Mouse (Mus musculus) E14TG2a.4 (cell line): Measurements from ENCODE around the gene Crb2.

ENCODE experiments used
- H3K27me3 ChIP-seq: 2 replicates; pipeline ENCODE4 v1.6.1; 2014; ENCODE audit warnings: low read length, control low read depth; ENCODE audit not compliant: insufficient read depth
- H3K36me3 ChIP-seq: 2 replicates; pipeline ENCODE4 v1.6.1; 2014; ENCODE audit warnings: low read length, control low read depth; ENCODE audit not compliant: insufficient read depth
- H3K4me1 ChIP-seq: replicated peaks from 2 replicates; pipeline ENCODE4 v1.6.1; 2014; ENCODE audit warnings: low read depth, low read length, control low read depth
- H3K4me3 ChIP-seq: replicated peaks from 2 replicates; pipeline ENCODE4 v1.5.1; 2014; ENCODE audit warnings: mild to moderate bottlenecking, low read length
- H3K9me3 ChIP-seq: 2 replicates; pipeline ENCODE4 v1.6.1; 2014; ENCODE audit warnings: low read length, control low read depth
- CTCF ChIP-seq: conservative IDR thresholded peaks from 2 replicates; pipeline ENCODE4 v1.5.1; 2014; ENCODE audit warnings: low read length
- NANOG ChIP-seq: IDR thresholded peaks from 2 replicates; pipeline ENCODE4 v1.6.1; 2014; ENCODE audit warnings: borderline replicate concordance, low read length, mixed read lengths
- POU5F1 ChIP-seq: IDR thresholded peaks from 2 replicates; pipeline ENCODE4 v1.6.1; 2014; ENCODE audit warnings: low read length, borderline replicate concordance

Crb2 gene

GRCm38 (mm10) chr2:37786461-37786860 is 10.4 kb downstream of the Crb2 start:
- peaks cover 93% of the 10 kb centered on the region for H3K27me3 ChIP-seq
- H3K36me3 ChIP-seq, result no peaks in the 10 kb centered on the region
- peaks cover 44% of the 10 kb centered on the region for H3K4me1 ChIP-seq
- H3K9me3 ChIP-seq, result no peaks in the 10 kb centered on the region
- peak overlapping the region; percentile 81 for H3K4me3 ChIP-seq
- TF ChIP-seq POU5F1, result no peak
- no peak for TF ChIP-seq NANOG
- TF ChIP-seq CTCF, result no peak

GRCm38 (mm10) chr2:37788176-37788962 is 12.3 kb downstream of the Crb2 start:
- Histone ChIP-seq H3K9me3 (no peaks in the 10 kb centered on the region), H3K4me3 (no peak overlapping the region), H3K4me1 (peaks cover 36% of the 10 kb centered on the region), H3K27me3 (peaks cover 99% of the 10 kb centered on the region), H3K36me3 (no peaks in the 10 kb centered on the region)
- TF ChIP-seq CTCF, result no peak
- no peak for TF ChIP-seq NANOG
- no peak for TF ChIP-seq POU5F1

GRCm38 (mm10) chr2:37789029-37789428 is 13.0 kb downstream of the Crb2 start:
- Histone ChIP-seq H3K36me3 (no peaks in the 10 kb centered on the region), H3K4me1 (peaks cover 36% of the 10 kb centered on the region), H3K27me3 (peaks cover 99% of the 10 kb centered on the region), H3K4me3 (no peak overlapping the region), H3K9me3 (no peaks in the 10 kb centered on the region)
- TF ChIP-seq NANOG (no peak), CTCF (no peak), POU5F1 (no peak)

GRCm38 (mm10) chr2:37789995-37790394 is 13.9 kb downstream of the Crb2 start:
- TF ChIP-seq POU5F1, result no peak
- no peak for TF ChIP-seq CTCF
- TF ChIP-seq NANOG, result no peak
- H3K9me3 ChIP-seq, result no peaks in the 10 kb centered on the region
- H3K4me3 ChIP-seq, result 0 out of 2 replicates have a peak overlapping the region, but pooled peaks have one; percentile 63
- H3K27me3 ChIP-seq, result peaks cover 100% of the 10 kb centered on the region
- peaks cover 43% of the 10 kb centered on the region for H3K4me1 ChIP-seq
- H3K36me3 ChIP-seq, result no peaks in the 10 kb centered on the region

- TF ChIP-seq CTCF (no peak), POU5F1 (no peak), NANOG (no peak)
- peak overlapping the region; percentile 63 for H3K4me3 ChIP-seq
- peaks cover 50% of the 10 kb centered on the region for H3K4me1 ChIP-seq
- H3K27me3 ChIP-seq, result peaks cover 100% of the 10 kb centered on the region
- no peaks in the 10 kb centered on the region for H3K36me3 ChIP-seq
- H3K9me3 ChIP-seq, result no peaks in the 10 kb centered on the region
These were observed 14.7 kb downstream of the Crb2 start for GRCm38 (mm10) chr2:37790738-37791137.

- TF ChIP-seq NANOG (no peak), CTCF (no peak), POU5F1 (no peak)
- Histone ChIP-seq H3K36me3 (no peaks in the 10 kb centered on the region), H3K27me3 (peaks cover 100% of the 10 kb centered on the region)
These were observed 15.3 kb downstream of the Crb2 start for GRCm38 (mm10) chr2:37791340-37791739.

GRCm38 (mm10) chr2:37796021-37796420 is 20.0 kb downstream of the Crb2 start:
- peaks cover 44% of the 10 kb centered on the region for H3K4me1 ChIP-seq
- H3K4me3 ChIP-seq, result no peak overlapping the region
- H3K27me3 ChIP-seq, result peaks cover 93% of the 10 kb centered on the region
- TF ChIP-seq NANOG (no peak), POU5F1 (no peak), CTCF (no peak)
- no peaks in the 10 kb centered on the region for H3K9me3 ChIP-seq
- no peaks in the 10 kb centered on the region for H3K36me3 ChIP-seq

More at GRCm38 (mm10) chr2:37791340-37791739, 15.3 kb downstream of the Crb2 start:
- Histone ChIP-seq H3K4me3 (peak overlapping the region; percentile 63), H3K9me3 (no peaks in the 10 kb centered on the region), H3K4me1 (peaks cover 50% of the 10 kb centered on the region)

- H3K27me3 ChIP-seq, result peaks cover 88% of the 10 kb centered on the region
- H3K9me3 ChIP-seq, result no peaks in the 10 kb centered on the region
- H3K4me3 ChIP-seq, result no peak overlapping the region
- H3K36me3 ChIP-seq, result no peaks in the 10 kb centered on the region
- peaks cover 40% of the 10 kb centered on the region for H3K4me1 ChIP-seq
- TF ChIP-seq CTCF (no peak), POU5F1 (no peak), NANOG (no peak)
These were observed 21.0 kb downstream of the Crb2 start for GRCm38 (mm10) chr2:37797046-37797445.

- peaks cover 39% of the 10 kb centered on the region for H3K4me1 ChIP-seq
- H3K27me3 ChIP-seq, result peaks cover 67% of the 10 kb centered on the region
- H3K36me3 ChIP-seq, result no peaks in the 10 kb centered on the region
- no peak overlapping the region for H3K4me3 ChIP-seq
- no peaks in the 10 kb centered on the region for H3K9me3 ChIP-seq
- TF ChIP-seq NANOG (no peak), CTCF (no peak), POU5F1 (no peak)
These were observed 23.1 kb downstream of the Crb2 start for GRCm38 (mm10) chr2:37799137-37799536.
